Comparison of ENCODE assay signal across 12 mouse cellular contexts in genomic region chr8:11298531-11299316, GRCm38 (mm10). TPM values are rescaled to one million over a fixed set of nuclear protein-coding genes. Genes with fewer than 3 reads are reported as not detected.
A peak's percentile ranks its signal among the peaks of the same experiment; 100 is the strongest.
DNase-seq lines count a peak whose midpoint lies in the region; ATAC-seq lines count a peak whose summit lies in the region.
"Had no signal": no experiment of that assay in that cellular context is flagged by ENCODE, and none has a peak within 500 bp of the region (broad histone marks: within the 10 kb centered on the region; RNA-seq: fewer than 3 reads in every experiment).

No protein-coding gene starts in this region.

- WGBS in kidney, embryonic 15.5 days = 29% methylated on average over 12 of the region's 12 CpGs
- 25% methylated on average over 12 of the region's 12 CpGs for whole genome bisulfite sequencing in embryonic facial prominence, embryonic 12.5 days
- WGBS in limb, embryonic 13.5 days = 11% methylated on average over 12 of the region's 12 CpGs

- no peak for DNase-seq in kidney, postnatal 25 days
- DNase-seq in embryo, embryonic 10 days (ENCODE audit: low spot score) = peak; percentile 69
- no peak for DNase-seq in frontal cortex, postnatal 25 days (ENCODE audit: low spot score in 2 of 2)
- DNase-seq: adrenal gland, postnatal 14 days; gastrocnemius, postnatal 14 days had no signal

- peaks cover 5% of the 10 kb centered on the region; the same call in 1 of the 2 replicates for H3K36me3 ChIP-seq in kidney, embryonic 15.5 days
- no peaks in the 10 kb centered on the region for H3K36me3 ChIP-seq in embryonic facial prominence, embryonic 12.5 days
- H3K36me3 ChIP-seq in limb, embryonic 13.5 days = no peaks in the 10 kb centered on the region
- H3K36me3 ChIP-seq: G1E; neural tube, embryonic 12.5 days had no signal

- peak overlapping the region; percentile 81 for H3K27ac ChIP-seq in kidney, embryonic 15.5 days
- H3K27ac ChIP-seq in embryonic facial prominence, embryonic 12.5 days = peak overlapping the region; percentile 78
- peak overlapping the region; percentile 33; the same call in 1 of the 2 replicates for H3K27ac ChIP-seq in limb, embryonic 13.5 days
- H3K27ac ChIP-seq: macrophage; neural tube, embryonic 12.5 days had no signal

- H3K9ac ChIP-seq in kidney, embryonic 15.5 days = no peak overlapping the region
- no peak overlapping the region for H3K9ac ChIP-seq in embryonic facial prominence, embryonic 12.5 days
- H3K9ac ChIP-seq in limb, embryonic 13.5 days = no peak overlapping the region
- H3K9ac ChIP-seq: neural tube, embryonic 12.5 days had no signal

- no peak overlapping the region for H3K4me3 ChIP-seq in kidney, embryonic 15.5 days (replicated peaks)
- no peak overlapping the region for H3K4me3 ChIP-seq in embryonic facial prominence, embryonic 12.5 days
- no peak overlapping the region for H3K4me3 ChIP-seq in limb, embryonic 13.5 days
- H3K4me3 ChIP-seq: neural tube, embryonic 12.5 days had no signal

- no peaks in the 10 kb centered on the region for H3K9me3 ChIP-seq in kidney, embryonic 15.5 days (replicated peaks)
- no peaks in the 10 kb centered on the region for H3K9me3 ChIP-seq in embryonic facial prominence, embryonic 12.5 days
- H3K9me3 ChIP-seq in limb, embryonic 13.5 days = no peaks in the 10 kb centered on the region
- H3K9me3 ChIP-seq: G1E; neural tube, embryonic 12.5 days had no signal

- H3K4me1 ChIP-seq in kidney, embryonic 15.5 days = peaks cover 87% of the 10 kb centered on the region
- peaks cover 33% of the 10 kb centered on the region for H3K4me1 ChIP-seq in embryonic facial prominence, embryonic 12.5 days
- peaks cover 39% of the 10 kb centered on the region for H3K4me1 ChIP-seq in limb, embryonic 13.5 days
- H3K4me1 ChIP-seq: neural tube, embryonic 12.5 days had no signal

- ATAC-seq in kidney, embryonic 15.5 days (replicated peaks; ENCODE audit: low FRiP score) = peak; percentile 52
- peak; percentile 49; the same call in 1 of the 2 replicates for ATAC-seq in embryonic facial prominence, embryonic 12.5 days (ENCODE audit: insufficient number of reproducible peaks, insufficient read depth, low FRiP score, low TSS enrichment)
- peak; percentile 43; the same call in 1 of the 2 replicates for ATAC-seq in limb, embryonic 13.5 days (ENCODE audit: low FRiP score, low read depth)
- ATAC-seq in monocyte, adult 5-6 weeks (replicated peaks; ENCODE audit: insufficient number of reproducible peaks, low FRiP score, low TSS enrichment, poor library complexity, severe bottlenecking) = no peak

- no peaks in the 10 kb centered on the region for H3K27me3 ChIP-seq in kidney, embryonic 15.5 days
- H3K27me3 ChIP-seq in embryonic facial prominence, embryonic 12.5 days = no peaks in the 10 kb centered on the region
- H3K27me3 ChIP-seq in limb, embryonic 13.5 days = peaks cover 10% of the 10 kb centered on the region; the same call in 1 of the 2 replicates
- H3K27me3 ChIP-seq: neural tube, embryonic 12.5 days had no signal

- H3K4me2 ChIP-seq in kidney, embryonic 15.5 days = no peak overlapping the region
- 0 out of 2 replicates have a peak overlapping the region, but pooled peaks have one; percentile 11 for H3K4me2 ChIP-seq in embryonic facial prominence, embryonic 12.5 days (replicated peaks)
- H3K4me2 ChIP-seq in limb, embryonic 13.5 days (replicated peaks) = peak overlapping the region; percentile 32
- H3K4me2 ChIP-seq: neural tube, embryonic 12.5 days had no signal

RNA-seq across cellular contexts. Expression of gene Col4a2, which starts 13.9 kb away (rescaled TPM):
- 108 and 116 TPM in 2 replicates for polyA plus RNA-seq in kidney, embryonic 15.5 days (2015; fragmentation: Nextera tagmentation; extraction: Ambion mirVana)
- 82.2 and 84.0 TPM in 2 replicates for polyA plus RNA-seq in embryonic facial prominence, embryonic 12.5 days (2016; fragmentation: Nextera tagmentation; extraction: Ambion mirVana)
- polyA plus RNA-seq in limb, embryonic 13.5 days (2015; fragmentation: Nextera tagmentation; extraction: Ambion mirVana) = 52.1 and 56.3 TPM in 2 replicates
- total RNA-seq in monocyte, adult 5-6 weeks (2017) = 1.7 to 5.2 TPM (median 3.4 TPM) in 3 replicates
- polyA plus RNA-seq: G1E had no signal

RNA-seq across cellular contexts. Expression of gene Col4a1, which starts 13.9 kb away (rescaled TPM):
- 297 and 335 TPM in 2 replicates for polyA plus RNA-seq in kidney, embryonic 15.5 days (2015; fragmentation: Nextera tagmentation; extraction: Ambion mirVana)
- 168 and 169 TPM in 2 replicates for polyA plus RNA-seq in embryonic facial prominence, embryonic 12.5 days (2016; fragmentation: Nextera tagmentation; extraction: Ambion mirVana)
- 113 and 115 TPM in 2 replicates for polyA plus RNA-seq in limb, embryonic 13.5 days (2015; fragmentation: Nextera tagmentation; extraction: Ambion mirVana)
- total RNA-seq in monocyte, adult 5-6 weeks (2017) = 1.5 to 5.7 TPM (median 2.8 TPM) in 3 replicates
- polyA plus RNA-seq: G1E had no signal
